Mouse (Mus musculus) cerebellum, adult 2 months (tissue): ENCODE results near the gene Zfp512b. TPM values are rescaled to one million over a fixed set of nuclear protein-coding genes. Genes with fewer than 3 reads are reported as not detected.

Experiments
- DNase-seq, 2 experiments: peaks; one replicate each; pipeline ENCODE4 v3.0.0; 2021
- H3K27ac ChIP-seq: fragments of 200-500 bp; 2 replicates; pipeline ENCODE4 v1.5.1; 2012; ENCODE audit warnings: low read length, control low read depth, inconsistent platforms; ENCODE audit not compliant: insufficient read depth
- H3K27me3 ChIP-seq: fragments of 200-500 bp; 2 replicates; pipeline ENCODE4 v1.6.1; 2012; ENCODE audit warnings: inconsistent platforms, mild to moderate bottlenecking, low read length, moderate library complexity; ENCODE audit not compliant: control insufficient read depth, insufficient read depth
- H3K4me1 ChIP-seq: fragments of 200-500 bp; 2 replicates; pipeline ENCODE4 v1.6.1; 2011; ENCODE audit warnings: low read length; ENCODE audit not compliant: control insufficient read depth, insufficient read depth
- H3K4me3 ChIP-seq: fragments of 200-500 bp; replicated peaks from 2 replicates; pipeline ENCODE3; 2011; ENCODE audit warnings: mild to moderate bottlenecking, low read depth, low read length, control low read depth; ENCODE audit not compliant: insufficient read depth
- CTCF ChIP-seq: fragments of 200-500 bp; IDR thresholded peaks from 2 replicates; pipeline ENCODE4 v1.5.1; 2011; ENCODE audit warnings: low read depth, mild to moderate bottlenecking, control low read depth, low read length, moderate library complexity, borderline replicate concordance; ENCODE audit not compliant: insufficient read depth
- POLR2A ChIP-seq: fragments of 200-500 bp; IDR thresholded peaks from 2 replicates; pipeline ENCODE4 v1.6.1; 2011; ENCODE audit warnings: low read length, control low read depth, borderline replicate concordance; ENCODE audit not compliant: insufficient read depth
- WGBS: fragments of 180-500 bp; shearing (Covaris S2); methylation state at CpG from one replicate; pipeline ENCODE4 v1.1.7; 2018; 5-methylcytosine and 5-hydroxymethylcytosine counted together
- polyA plus RNA-seq: library from polyadenylated mRNA; depleted of rRNA; stranded (reverse); fragments of >200 nt; gene quantifications from 2 replicates; pipeline ENCODE4 v1.2.3, GENCODE M21; 2012

Zfp512b gene
- polyA plus RNA-seq, 1 experiment = 55.6 TPM

DNA sequence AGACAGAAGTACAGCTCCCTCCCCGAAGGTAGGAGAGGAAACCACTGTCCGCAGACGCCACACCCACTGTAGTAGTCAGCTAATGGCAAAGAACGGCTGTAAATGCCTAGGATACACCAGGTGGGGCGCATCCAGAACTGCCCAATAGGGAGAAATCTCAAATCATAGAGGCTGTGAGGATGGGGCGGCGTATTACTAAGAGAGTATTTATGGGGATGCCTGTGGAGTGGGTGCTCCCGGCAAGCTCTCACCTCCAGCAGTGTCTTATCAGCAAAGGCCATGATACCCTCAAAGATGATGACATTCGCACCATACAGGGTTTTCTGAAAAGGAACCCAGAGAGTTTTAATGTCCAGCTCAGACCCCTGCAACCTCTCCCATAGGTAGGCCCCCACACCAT lies 18.6 kb downstream of the Zfp512b start:
- TF ChIP-seq POLR2A (no peak), CTCF (no peak)
- DNase-seq = peak in 1 of 2 experiments; percentile 12

DNA sequence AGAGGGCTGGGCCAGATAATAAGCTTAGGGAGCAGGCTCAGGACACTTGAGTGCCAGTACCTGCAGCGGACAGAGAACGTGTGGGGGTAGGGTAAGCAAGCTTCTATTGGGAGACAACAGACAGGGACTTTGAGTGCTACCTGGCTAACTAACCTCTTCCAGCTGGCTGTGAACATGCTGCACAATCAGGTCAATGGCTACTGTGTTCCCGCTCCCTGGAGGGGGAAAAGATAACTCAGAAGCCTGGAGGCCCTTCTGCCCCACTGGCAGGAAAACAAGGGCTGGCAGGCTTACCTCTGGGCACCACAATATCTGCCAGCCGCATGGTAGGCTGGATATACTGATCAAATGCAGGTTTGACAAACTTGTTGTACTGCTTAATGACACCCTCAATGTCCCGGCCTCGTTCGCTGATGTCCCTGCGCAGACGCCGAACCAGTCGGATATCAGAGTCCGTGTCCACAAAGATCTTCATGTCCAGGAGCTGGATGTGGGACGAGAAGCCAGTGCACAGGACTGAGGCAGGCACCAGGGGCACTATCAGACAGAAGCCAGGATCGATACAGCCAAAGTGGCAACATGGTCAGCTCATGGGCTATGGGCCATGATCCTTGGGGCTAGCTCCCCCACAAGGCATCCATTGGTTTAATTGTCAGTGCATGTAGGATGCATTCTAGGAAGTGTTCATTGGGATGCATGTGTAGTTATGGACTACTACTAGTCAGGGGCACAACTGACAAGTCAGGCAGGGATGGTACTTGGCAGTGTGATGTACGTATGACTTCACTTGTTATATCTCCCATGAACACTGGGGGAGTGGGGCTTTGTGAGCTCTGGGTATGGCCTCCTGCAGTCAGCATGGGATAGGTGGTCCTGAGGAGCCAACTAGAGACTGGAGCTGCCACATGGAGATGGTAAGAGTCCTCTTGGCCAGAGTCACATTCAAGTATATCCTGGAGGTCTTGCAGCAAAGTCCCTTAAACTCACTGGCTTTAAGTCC lies 19.4 kb downstream of the Zfp512b start:
- H3K4me1 ChIP-seq = peaks cover 46% of the 10 kb centered on the region

More for the DNA sequence above, 18.6 kb downstream of the Zfp512b start:
- H3K27ac ChIP-seq = no peak overlapping the region
- H3K4me3 ChIP-seq = no peak overlapping the region
- no peaks in the 10 kb centered on the region for H3K27me3 ChIP-seq
- WGBS = 96% methylated on average over 9 of the region's 9 CpGs
- H3K4me1 ChIP-seq = peaks cover 54% of the 10 kb centered on the region

DNA sequence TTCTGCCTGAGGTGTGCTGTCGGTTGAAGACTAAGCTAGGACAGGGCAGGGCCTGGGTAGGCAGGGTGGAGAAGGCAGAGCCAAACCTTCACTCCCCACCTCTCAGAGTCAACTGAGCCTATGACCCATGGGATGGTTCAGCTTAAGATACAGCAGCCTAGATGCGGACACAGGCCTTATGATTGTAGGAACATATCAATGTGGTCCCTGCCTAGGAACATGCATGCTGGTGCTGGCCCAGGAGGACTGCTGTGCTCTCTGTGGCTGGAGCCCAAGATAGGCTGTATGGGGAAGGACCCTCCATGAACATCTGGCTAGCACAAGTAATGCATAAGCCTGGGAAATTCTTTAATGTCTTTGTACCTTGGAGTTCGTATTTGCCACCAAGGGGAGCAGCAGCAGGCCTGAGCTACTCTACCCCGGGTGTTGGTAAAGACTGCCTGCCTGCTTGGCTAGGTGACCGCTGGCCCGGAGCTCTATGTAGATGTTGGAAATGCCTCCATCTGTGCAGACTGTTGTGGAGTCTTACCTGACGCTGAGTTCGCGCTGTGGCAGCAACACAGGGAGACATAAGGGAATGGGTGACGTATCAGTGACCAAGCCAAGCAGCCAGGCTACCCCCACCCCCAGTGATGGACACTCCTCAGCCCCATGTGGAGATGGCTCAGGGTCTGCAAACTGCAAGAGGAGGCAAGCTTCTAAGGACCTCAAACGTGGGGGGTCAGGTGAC lies 20.5 kb downstream of the Zfp512b start:
- peaks cover 45% of the 10 kb centered on the region for H3K4me1 ChIP-seq
- no peak for TF ChIP-seq POLR2A
- TF ChIP-seq CTCF = no peak
- no peaks in the 10 kb centered on the region for H3K27me3 ChIP-seq
- H3K4me3 ChIP-seq = no peak overlapping the region
- WGBS = 45% methylated on average over 11 of the region's 11 CpGs
- DNase-seq = peak in 1 of 2 experiments; percentile 44
- peak overlapping the region; percentile 79 for H3K27ac ChIP-seq

More for the DNA sequence above, 19.4 kb downstream of the Zfp512b start:
- H3K4me3 ChIP-seq = no peak overlapping the region
- H3K27ac ChIP-seq = peak overlapping the region; percentile 79
- TF ChIP-seq POLR2A = no peak
- TF ChIP-seq CTCF = no peak
- 53% methylated on average over 15 of the region's 15 CpGs for WGBS
- no peaks in the 10 kb centered on the region for H3K27me3 ChIP-seq
- DNase-seq = peak; percentile 66 to 76

DNA sequence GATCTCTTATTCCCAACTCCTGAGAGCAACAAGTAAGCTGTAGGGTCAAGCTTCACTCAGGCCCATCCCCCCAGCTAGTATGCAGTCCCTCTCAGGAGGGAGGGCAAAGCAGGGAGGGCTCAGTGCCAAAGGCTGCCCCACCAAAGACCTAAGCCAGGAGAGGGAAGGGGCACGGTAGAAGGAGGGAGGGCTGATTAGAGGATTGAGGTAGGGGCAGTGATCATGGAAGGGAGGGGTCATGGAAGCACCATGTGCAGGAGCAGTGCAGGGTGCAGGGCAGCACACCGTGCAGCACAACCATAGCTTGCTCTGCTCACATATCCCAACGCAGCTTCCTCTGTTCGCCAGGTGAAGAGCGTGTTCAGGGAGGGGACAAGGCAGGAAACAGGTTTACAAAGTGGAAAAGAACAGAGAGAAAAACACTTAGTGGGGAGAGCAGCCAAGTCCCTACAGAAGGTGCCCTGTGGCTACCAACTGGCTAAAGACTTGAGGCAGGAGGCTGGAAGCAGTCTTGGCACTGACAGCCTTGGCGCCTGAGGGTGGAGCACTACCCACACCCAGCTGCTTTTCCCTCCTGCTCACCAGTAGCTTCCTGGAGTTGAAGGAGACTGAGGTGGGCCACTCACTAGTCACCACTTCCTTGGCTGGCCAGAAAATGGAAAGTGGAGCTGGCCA lies 21.5 kb downstream of the Zfp512b start:
- TF ChIP-seq CTCF (no peak), POLR2A (0 out of 2 replicates have a peak, but pooled peaks have one; percentile 12)
- no peak overlapping the region for H3K4me3 ChIP-seq
- no peaks in the 10 kb centered on the region for H3K27me3 ChIP-seq
- WGBS = 6% methylated on average over 6 of the region's 6 CpGs
- peak overlapping the region; percentile 79 for H3K27ac ChIP-seq
- DNase-seq = peak; percentile 82 to 87
- peaks cover 42% of the 10 kb centered on the region for H3K4me1 ChIP-seq

DNA sequence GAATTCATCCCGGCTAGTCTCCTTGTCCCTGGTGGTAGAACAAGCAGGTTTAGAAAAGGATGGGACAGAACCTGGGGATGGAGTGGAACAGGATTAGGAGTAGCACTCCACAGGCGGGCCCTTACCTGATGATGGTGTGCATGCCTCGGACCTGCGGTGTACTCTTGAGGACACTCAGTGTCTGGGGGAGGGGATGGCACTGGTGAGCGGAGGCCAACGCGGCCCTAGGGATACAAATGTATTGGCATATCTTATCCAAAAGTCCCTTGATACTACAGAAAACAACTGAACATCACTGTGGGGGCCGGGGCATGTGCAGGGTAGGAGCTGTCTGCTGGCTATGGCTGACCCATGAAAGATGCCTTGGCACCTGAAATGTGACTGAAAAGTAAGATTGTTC lies 22.2 kb downstream of the Zfp512b start:
- H3K27ac ChIP-seq = no peak overlapping the region
- no peaks in the 10 kb centered on the region for H3K27me3 ChIP-seq
- DNase-seq = peak in 1 of 2 experiments; percentile 31
- H3K4me3 ChIP-seq = no peak overlapping the region
- H3K4me1 ChIP-seq = peaks cover 42% of the 10 kb centered on the region
- 89% methylated on average over 8 of the region's 8 CpGs for WGBS
- no peak for TF ChIP-seq POLR2A
- no peak for TF ChIP-seq CTCF

DNA sequence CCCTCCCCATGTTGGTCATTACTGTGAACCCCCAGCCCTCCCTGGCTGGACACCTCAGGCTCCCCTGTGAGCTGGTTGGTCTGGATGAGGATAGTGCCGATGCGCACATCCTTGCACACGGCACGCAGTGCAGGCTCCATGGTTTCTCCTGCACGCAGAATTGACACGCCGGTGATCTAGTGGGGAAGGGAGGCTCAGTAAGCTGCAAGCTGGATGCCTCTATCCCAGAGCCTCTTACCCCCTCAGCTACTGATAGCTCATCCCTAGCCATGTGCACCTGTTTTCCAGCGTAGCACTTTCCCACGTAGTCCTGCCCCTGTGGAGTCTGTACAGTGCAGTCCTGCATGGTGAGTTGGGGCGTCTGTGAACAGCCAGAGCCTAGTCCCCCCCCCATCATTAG lies 22.7 kb downstream of the Zfp512b start:
- H3K27ac ChIP-seq = no peak overlapping the region
- no peaks in the 10 kb centered on the region for H3K27me3 ChIP-seq
- peak in 1 of 2 experiments; percentile 20 for DNase-seq
- peaks cover 42% of the 10 kb centered on the region for H3K4me1 ChIP-seq
- H3K4me3 ChIP-seq = no peak overlapping the region
- TF ChIP-seq POLR2A = no peak
- no peak for TF ChIP-seq CTCF
- WGBS = 95% methylated on average over 10 of the region's 10 CpGs

DNA sequence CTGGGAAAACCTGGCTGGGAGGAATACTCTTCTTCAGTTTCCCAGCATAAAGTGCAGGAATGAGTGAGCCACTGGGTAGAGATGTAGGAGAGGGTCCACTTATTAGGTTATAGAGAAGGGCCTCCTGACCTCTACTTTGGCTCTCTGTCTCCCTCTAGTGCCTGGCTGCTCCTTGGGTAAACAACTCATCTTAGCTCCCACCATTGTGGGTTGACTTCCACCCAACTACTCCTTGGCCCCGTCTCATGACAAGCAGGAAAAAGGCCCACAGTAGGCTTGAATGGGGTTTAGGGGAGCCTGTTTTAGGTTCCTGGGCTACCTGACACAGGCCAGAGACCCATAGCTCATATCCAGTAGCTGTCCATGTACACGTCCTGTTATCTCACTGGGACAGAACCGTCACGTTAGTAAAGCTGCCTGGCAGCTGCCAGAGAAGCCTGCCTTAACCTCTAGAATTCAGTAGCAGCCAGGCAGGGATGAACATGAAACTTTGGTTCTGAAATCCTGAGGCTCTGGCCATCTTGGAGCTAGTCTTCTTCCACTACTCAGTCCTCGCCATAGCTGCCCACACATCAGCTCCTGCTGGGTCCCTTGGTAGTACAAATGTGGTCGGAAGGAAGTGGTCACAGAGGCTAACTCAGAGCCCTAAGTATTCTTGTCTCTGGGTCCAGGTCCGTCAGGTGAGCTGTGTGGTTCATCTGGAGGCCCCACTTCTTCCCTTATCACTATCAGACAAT lies 24.2 kb downstream of the Zfp512b start:
- no peaks in the 10 kb centered on the region for H3K27me3 ChIP-seq
- no peak overlapping the region for H3K4me3 ChIP-seq
- no peak overlapping the region for H3K27ac ChIP-seq
- peaks cover 34% of the 10 kb centered on the region for H3K4me1 ChIP-seq
- DNase-seq = peak in 1 of 2 experiments; percentile 42
- 81% methylated on average over 7 of the region's 7 CpGs for WGBS
- TF ChIP-seq POLR2A = no peak
- TF ChIP-seq CTCF = peak; percentile 57; the same call in 1 of the 2 replicates
